Mouse (Mus musculus) kidney, postnatal 36 days (tissue): ENCODE results near the gene E4f1.
"Not testable (repeated sequence)": the region's sequence is repeated elsewhere in the genome, so short reads cannot be mapped to it uniquely, and the experiment has no call there.

Source experiments
- DNase-seq, 2 experiments: peaks; one replicate each; pipeline ENCODE4 v3.0.0; 2021 to 2022; ENCODE audit warnings: mixed read lengths in 2 of 2

E4f1 gene

GRCm38 (mm10) chr17:24455523-24456206, 14.4 kb downstream of the E4f1 start:
- peak in 1 of 2 experiments; percentile 25 for DNase-seq

- DNase-seq, result peak; percentile 99 to 100
These were observed 15.2 kb downstream of the E4f1 start for GRCm38 (mm10) chr17:24454756-24455522.

GRCm38 (mm10) chr17:24454218-24454755, 15.8 kb downstream of the E4f1 start:
- DNase-seq, result no peak

- DNase-seq, result peak in 1 of 2 experiments; percentile 62
These were observed 16.7 kb downstream of the E4f1 start for GRCm38 (mm10) chr17:24453372-24453771.

- no peak for DNase-seq
These were observed 18.9 kb downstream of the E4f1 start for GRCm38 (mm10) chr17:24451220-24451619.

GRCm38 (mm10) chr17:24449507-24449906, 20.6 kb downstream of the E4f1 start:
- no peak for DNase-seq

GRCm38 (mm10) chr17:24446590-24446989, 23.5 kb downstream of the E4f1 start:
- DNase-seq, result no peak

GRCm38 (mm10) chr17:24443409-24443808, 26.7 kb downstream of the E4f1 start:
- DNase-seq, result peak; percentile 34 to 54

GRCm38 (mm10) chr17:24442632-24443155, 27.4 kb downstream of the E4f1 start, which contains the start of gene Dnase1l2:
Dnase1l2 (minus strand) TSS chr17:24443105.
- DNase-seq, result no peak

- DNase-seq, result no peak
These were observed 28.0 kb downstream of the E4f1 start for GRCm38 (mm10) chr17:24442107-24442506.

- DNase-seq, result peak in 1 of 2 experiments; percentile 50
These were observed 29.0 kb downstream of the E4f1 start for GRCm38 (mm10) chr17:24441148-24441547.

- no peak for DNase-seq
These were observed 29.7 kb downstream of the E4f1 start for GRCm38 (mm10) chr17:24440377-24440776.

GRCm38 (mm10) chr17:24437016-24437415, 33.1 kb downstream of the E4f1 start:
- peak; percentile 64 to 66 for DNase-seq

GRCm38 (mm10) chr17:24429201-24429983, 40.7 kb downstream of the E4f1 start:
- DNase-seq, result peak; percentile 60 to 81

GRCm38 (mm10) chr17:24427170-24427557, 42.9 kb downstream of the E4f1 start:
- DNase-seq, result peak; percentile 21 to 36

- DNase-seq, result peak; percentile 98 to 99
These were observed 43.5 kb downstream of the E4f1 start, which contains the start of gene Eci1 for GRCm38 (mm10) chr17:24426471-24427169. Eci1 (plus strand) TSS chr17:24426641.

- DNase-seq, result no peak
These were observed 44.2 kb downstream of the E4f1 start for GRCm38 (mm10) chr17:24425905-24426304.

- not testable (repeated sequence) for DNase-seq
These were observed 44.8 kb downstream of the E4f1 start for GRCm38 (mm10) chr17:24425326-24425725.

GRCm38 (mm10) chr17:24424489-24424888, 45.6 kb downstream of the E4f1 start:
- no peak for DNase-seq

GRCm38 (mm10) chr17:24423114-24423513, 47.0 kb downstream of the E4f1 start:
- DNase-seq, result no peak

GRCm38 (mm10) chr17:24416051-24416652, 54.0 kb downstream of the E4f1 start:
- DNase-seq, result peak in 1 of 2 experiments; percentile 11
